Mouse (Mus musculus) G1E-ER4 (cell line): ENCODE measurements around the gene Rgs8. TPM values are rescaled to one million over a fixed set of nuclear protein-coding genes. Genes with fewer than 3 reads are reported as not detected.

ENCODE experiments used
- GATA1 ChIP-seq: IDR thresholded peaks from one replicate; pipeline ENCODE4 v1.8.0; 2012; ENCODE audit warnings: low read length, inconsistent platforms
- polyA plus RNA-seq: library from polyadenylated mRNA; stranded (reverse); fragments of >175 nt; gene quantifications from 2 replicates; pipeline ENCODE4 v1.2.3, GENCODE M21; 2012

Gene Rgs8
- not detected in 2 replicates for polyA plus RNA-seq

DNA sequence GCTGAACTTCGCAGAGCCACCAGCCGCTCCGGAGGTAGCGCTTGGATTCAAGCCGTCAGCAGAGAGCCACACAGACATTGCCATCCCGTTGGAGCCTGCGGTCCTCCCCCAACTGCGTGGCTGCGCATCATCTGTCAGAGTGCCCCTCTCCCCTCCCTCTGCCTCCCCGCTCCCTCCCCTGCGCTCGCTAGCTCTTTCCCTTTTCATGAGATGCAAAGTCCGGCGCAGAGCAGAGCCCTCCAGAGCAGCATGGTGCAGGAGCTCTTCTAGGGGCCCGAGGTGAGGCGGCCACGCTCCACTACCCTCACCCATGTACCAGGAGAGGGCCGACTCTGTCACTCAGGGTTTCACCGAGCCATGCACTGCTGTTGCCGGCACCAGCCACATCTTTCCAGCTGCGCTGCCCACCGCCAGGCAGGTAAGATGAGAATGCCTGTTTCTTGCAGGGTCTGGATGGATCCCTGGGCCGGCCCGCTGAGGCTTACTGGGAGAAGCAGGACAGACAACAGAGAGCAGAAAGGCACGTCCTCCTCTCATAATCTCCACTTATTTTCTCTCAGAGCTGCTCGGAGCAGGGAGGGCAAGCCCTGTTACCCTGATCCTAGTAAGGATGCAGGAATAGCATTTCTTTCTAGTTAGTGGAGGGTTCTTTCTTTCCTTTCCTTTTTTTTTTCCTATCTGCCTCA lies at the start of gene Rgs8:
TSS of gene Rgs8 (plus strand) at position 88 of the 686 bp plus-strand sequence.
- TF ChIP-seq GATA1, result no peak

DNA sequence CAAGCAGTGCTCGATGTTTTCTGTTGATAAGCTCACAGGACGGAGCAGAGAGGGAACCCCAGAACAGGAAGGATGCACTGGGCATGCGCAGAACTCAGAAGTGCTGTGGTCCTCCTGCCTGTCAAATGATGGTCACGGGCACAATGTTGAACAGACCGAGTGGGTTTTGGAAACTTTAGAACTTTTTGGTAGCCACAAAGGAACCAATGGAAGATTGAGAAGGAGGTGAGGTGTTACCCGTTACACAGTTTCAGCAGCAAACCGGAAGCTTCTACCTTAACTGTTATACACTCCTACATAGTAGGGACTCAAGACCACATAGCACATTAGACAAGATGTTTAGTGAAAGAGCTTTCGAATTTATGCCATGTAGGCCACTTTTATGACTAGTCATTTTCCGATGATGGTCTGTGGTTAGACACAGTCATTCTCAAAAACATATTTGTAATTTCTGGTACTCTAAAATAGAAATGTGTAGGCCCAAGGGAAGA lies 35.4 kb upstream of the Rgs8 start:
- no peak for TF ChIP-seq GATA1

DNA sequence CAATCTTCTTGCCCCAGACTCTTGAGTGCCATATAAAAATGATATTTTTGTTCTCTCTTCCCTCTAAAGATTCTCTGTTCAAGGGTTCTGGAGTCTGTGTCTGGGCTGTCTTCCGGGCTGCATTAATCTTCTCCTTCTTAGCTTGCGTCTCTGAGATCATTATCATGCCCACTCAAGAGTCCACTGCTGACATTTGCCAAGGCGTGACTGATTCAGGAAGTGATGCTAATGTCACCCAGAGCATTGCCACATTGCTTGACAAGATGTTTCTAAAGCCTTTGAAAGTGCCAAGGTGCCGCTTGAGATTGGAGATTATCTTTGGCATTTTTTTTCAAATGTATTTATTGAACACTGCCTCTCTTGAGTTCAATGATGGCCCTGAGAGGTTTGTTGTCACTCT lies 29.8 kb upstream of the Rgs8 start:
- no peak for TF ChIP-seq GATA1

DNA sequence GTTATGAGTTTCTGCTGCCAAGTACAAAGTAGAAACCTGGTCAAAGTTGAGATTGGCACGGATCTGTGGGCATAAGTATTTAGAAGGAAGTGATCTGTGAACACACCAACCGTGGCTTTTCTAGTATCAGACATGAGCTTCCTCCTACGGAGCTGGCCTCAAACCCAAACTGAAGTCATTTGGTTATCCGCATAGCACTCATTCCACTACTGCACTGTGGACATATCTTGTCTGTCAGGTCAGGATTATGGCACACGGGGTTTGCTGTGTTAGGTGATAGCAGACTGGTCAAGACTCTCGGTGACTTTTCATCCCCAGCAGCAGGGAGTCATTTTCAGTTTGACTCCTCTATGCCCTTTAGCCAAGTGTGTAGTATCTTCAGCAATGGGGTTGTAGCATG lies 20.1 kb upstream of the Rgs8 start:
- TF ChIP-seq GATA1, result no peak

DNA sequence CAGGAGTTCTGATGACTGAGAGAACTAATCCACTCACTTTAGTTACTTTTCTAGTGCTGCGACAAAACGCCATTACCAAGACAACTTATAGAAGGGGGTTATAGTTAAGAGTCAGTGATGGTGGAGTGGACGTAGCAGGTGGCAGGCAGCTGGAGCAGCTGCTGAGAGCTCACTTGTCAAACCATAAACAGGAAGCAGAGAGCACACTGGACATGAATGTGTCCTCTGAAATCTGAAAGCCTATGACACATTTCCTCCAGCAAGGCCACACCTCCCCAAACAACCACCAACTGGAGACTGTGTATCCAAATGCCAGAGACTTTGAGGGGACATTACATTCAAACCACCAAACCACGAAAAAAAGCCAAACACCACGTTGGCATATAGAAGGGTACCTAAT lies 17.8 kb upstream of the Rgs8 start:
- TF ChIP-seq GATA1, result no peak

DNA sequence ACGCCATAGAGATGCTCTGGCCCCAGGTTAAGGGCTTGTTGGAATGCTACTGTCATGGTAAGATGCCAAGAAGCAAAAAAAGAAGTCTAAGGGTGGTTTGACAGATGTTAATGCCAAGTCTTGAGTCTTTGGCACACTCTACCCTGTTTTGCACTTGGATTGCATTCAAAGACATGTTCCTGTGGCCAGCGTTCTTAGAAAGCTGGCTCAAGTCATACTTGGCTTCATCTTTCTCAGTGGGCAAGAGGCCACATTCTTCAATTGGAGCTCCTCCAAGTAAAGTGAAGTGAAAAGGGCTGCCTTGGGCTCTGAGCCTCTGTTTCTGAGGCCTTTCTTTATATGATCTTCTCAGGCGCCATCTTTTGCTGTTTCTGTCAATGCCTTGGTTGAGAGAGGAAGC lies 17.3 kb upstream of the Rgs8 start:
- no peak for TF ChIP-seq GATA1

DNA sequence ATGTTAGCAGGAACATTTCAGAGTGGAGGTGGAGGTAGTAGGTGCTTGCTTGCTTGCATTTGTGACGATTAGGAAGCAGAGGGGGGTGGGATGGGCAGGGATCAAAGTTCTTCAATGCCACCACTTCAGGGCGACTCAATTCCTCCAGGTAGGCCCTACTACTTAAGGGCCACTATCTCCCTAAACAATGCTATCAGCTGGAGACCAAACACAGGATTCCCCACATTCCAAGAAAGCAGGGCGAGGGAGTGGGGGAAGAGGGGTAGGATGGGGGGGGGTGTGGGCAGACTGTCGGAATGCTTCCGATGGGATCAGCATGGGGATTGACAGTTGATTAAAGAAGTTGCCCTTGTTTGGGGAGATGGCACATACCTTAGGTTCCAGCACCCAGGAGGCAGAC lies 16.0 kb upstream of the Rgs8 start:
- TF ChIP-seq GATA1, result no peak

DNA sequence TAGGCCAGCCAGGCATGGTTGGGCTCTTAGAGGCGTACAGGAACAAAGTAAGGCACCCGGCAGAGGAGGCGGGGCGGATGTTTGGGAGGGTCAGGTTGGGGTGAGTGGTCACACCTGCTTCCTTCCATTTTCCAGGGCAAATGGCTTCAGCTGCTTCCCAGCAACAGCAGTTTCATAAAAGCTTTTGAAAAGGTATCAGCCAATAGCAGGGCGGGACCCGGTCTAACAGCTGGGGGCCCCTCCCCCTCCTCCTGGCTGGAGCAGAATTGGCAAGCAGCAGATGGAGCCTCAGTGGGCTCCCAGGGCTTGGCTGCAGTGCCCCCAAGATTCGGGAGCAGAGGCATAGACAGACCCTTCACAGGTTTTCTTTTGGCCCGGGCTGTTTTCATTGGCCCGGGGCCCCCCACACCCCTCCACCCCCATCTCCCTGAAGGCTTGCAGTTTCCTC lies 11.3 kb upstream of the Rgs8 start:
- TF ChIP-seq GATA1, result no peak

DNA sequence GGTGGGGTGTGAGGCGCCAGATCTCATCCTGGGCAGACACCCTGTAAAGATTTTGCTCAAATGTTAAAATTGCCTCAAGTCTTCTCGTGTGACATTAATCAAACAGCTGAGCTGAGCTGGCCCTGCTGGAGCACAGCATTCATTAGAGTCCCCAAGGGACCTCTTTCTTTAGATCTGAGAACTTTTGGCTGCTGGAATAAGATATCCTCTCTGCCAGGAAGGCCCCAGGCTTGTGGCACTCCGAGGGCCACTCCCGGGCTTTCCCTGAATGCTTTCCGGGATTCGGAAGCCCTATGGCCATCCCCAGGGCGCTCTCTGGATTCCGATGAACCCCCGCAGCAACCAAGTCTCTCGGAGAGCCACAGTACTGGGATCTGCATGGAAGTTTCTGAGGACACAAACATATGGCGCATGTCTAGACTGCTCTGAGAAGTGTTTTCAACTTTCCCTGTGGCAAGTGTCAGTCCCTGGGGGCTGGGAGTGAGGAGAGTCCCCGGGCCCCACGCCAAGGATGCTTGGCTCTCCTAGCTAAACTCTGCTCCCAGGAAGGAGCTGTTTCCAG lies 10.8 kb upstream of the Rgs8 start:
- TF ChIP-seq GATA1, result no peak

DNA sequence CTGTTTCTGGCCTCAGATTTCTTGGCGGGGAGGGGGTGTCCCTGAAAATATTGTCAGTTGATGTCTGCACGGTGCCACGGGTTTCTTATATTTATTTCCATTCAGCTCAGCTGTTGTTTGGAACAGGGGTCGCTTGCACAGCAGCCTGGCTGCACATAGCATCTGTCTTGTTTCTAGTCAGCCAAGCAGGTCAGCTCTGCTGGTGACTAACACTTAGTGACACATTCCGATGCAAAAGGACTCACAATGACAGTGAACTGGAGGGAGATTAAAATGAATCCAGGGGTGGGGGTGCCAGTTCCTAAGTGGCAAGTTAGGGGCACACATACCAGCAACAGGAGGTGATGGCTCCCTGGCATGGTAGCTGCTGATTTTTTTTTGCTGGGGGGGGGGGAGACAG lies 849 bp downstream of the Rgs8 start:
- TF ChIP-seq GATA1, result no peak

DNA sequence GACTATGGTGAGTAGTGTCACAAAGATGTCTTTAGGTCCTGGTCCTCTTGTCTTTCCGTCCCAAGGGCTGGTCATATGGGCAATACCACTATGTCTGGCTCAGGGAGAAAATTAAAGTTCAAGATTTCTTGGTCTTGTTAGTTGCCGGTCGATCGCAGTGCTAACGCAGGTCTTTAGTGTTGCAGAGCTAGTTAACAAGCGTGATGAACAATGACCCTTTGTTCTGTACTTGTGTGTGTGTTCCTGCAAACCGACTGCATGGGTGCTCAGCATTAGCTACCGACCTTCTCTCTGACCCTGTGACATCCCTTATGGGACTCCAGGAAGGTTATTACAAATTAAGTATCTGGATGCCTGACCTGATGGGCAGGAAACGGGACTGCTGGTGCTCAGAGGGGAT lies 6.8 kb downstream of the Rgs8 start:
- TF ChIP-seq GATA1, result no peak

DNA sequence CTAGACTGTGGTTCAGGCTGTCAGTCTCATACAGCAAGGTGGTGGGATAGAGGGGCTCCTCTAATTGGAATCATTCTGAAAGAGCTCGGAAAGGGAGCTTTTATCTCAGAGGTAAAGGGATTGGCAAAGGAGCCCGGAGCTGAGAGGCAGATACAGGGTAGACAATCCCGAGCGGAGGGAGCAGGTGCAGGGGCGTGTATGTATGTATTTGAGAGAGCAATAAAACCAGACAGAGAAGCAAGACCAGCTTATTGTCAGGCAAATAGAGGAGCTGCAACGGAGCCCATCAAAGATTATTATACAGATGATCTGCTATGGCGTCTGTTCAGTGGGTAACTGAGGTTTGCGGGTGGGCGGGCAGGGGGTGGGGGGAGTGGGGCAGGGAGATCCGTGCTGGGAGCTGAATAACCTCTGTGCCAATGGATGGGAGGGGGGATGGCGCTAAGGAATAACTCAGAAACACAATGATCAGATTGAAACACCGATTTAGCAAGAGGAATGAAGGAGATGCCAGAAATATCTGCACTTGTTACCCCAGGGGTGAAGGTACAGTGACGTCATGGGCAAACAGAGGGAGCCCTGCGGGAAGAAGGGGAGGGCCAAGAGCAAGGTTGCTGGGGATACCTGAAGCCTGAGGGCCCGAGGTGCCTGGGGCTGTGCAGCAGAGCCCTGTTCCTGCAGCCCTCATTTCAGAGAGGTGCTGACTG lies 8.3 kb downstream of the Rgs8 start:
- no peak for TF ChIP-seq GATA1

DNA sequence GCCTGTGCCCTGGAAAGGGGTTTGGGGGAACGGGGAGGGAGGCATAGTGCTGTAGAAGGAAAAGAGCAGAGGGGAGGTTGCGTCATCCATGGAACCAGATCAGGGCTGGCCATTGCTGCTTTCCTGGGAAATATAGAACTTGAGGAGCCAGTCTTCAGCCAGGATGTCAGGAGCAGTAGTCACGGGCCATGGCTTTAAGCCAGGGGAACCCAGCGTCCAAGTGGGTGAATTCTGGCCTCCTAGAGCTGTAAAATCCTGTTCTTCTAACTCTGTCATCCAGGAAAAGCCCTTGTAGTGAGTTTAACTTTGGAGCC lies 8.8 kb downstream of the Rgs8 start:
- no peak for TF ChIP-seq GATA1

DNA sequence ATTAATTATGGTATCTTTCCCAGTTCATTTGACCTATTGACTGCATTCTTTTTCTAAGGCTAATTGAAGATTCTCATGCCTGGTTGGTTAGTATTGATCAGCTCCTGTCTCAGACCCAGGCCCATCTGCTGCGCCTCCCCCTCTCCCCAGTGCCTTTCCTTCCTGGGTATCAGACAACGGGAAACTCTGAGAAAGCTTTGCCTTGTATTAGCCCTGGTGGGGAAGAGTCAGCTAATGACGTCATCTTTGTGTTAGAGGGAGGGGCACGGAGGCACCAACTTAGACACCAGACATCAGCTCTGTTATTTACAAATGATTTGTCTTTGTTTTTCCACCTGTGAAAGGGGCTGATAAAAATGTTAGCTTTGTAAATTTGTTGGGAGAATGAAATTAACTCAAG lies 9.5 kb downstream of the Rgs8 start:
- TF ChIP-seq GATA1, result no peak

DNA sequence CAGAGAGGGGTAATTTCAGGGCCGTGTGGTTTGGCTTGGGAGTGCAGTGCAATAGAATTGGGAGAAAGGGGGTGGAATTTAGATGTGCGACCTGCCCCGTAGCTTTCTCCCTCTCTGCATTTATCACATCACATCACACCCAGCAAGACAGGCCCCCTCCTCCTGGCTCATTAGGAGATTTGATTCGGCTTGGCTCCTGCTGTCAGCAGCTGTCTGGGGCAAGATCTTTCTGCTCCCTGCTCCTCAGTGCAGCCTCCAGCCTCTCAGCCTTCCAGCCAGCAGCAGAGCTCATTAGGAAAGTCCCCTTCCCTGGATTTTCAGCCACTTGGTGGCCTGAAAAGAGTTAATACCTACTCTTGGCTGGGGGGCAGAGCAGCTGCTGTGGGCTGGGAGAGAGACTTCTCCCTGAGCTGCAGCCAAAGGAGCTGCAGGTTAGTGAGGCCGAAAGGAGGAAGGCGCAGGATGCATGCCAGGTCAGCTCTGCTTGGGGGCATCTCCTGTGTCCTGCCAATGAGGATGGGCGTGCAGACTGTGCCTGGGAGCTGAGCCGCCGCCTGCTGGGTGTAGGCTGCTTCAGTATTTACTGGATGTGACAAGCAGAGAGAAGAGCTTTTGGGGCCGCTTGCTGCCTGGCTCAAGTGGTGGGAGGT lies 12.4 kb downstream of the Rgs8 start:
- no peak for TF ChIP-seq GATA1

DNA sequence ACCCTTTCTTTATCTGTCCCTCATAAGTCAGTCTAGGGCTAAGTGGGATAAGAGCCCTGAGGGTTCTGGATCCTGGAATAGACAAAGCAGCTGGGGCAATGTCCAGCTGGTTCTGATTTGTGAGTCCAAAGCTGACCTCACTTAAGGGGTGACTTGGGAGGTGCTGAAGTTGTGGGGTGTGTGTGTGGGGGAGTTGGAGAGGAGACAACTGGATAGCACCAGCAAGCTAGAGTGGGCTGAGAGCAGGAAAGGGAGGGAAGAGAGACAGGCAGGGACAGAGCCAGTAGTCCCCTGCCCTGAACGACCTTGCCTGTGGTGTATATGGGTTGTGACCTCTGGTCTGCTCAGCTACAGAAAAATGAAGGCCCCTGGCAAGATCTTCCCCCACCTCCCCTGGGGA lies 13.4 kb downstream of the Rgs8 start:
- TF ChIP-seq GATA1, result no peak
